Mouse (Mus musculus): Measurements from ENCODE around the gene Tshz2. TPM values are rescaled to one million over a fixed set of nuclear protein-coding genes. Genes with fewer than 3 reads are reported as not detected.

The Tshz2 gene
- polyA plus RNA-seq, 1 experiment, result 5.8 TPM

- Histone ChIP-seq H3K4me1 (ENCODE audit: control insufficient read depth, insufficient read depth, insufficient read length) (no peaks in the 10 kb centered on the region), H3K27me3 (ENCODE audit: control insufficient read depth, insufficient read depth, low read length) (no peaks in the 10 kb centered on the region), H3K36me3 (ENCODE audit: control insufficient read depth, insufficient read depth, low read length) (no peaks in the 10 kb centered on the region), H3K27ac (ENCODE audit: insufficient read depth, low read length) (no peak overlapping the region), H3K4me3 (ENCODE audit: extremely low read depth, insufficient read depth, insufficient read length) (no peak overlapping the region)
- TF ChIP-seq CTCF (IDR thresholded peaks at IDR 0.05; ENCODE audit: extremely low read depth, insufficient read depth, insufficient read length, insufficient replicate concordance) (no peak), POLR2A (IDR thresholded peaks at IDR 0.05; ENCODE audit: low read depth, low read length) (no peak)
- DNase-seq (ENCODE audit: low read depth in 1 of 2, low spot score in 2 of 2), result no peak
- 90% methylated on average over 13 of the region's 13 CpGs for WGBS
These were observed 282.5 kb downstream of the Tshz2 start for GRCm38 (mm10) chr2:169915326-169915725.

GRCm38 (mm10) chr2:169919111-169919695 lies 286.4 kb downstream of the Tshz2 start:
- Histone ChIP-seq H3K36me3 (ENCODE audit: control insufficient read depth, insufficient read depth, low read length) (no peaks in the 10 kb centered on the region), H3K27ac (ENCODE audit: insufficient read depth, low read length) (no peak overlapping the region), H3K4me1 (ENCODE audit: control insufficient read depth, insufficient read depth, insufficient read length) (no peaks in the 10 kb centered on the region), H3K27me3 (ENCODE audit: control insufficient read depth, insufficient read depth, low read length) (no peaks in the 10 kb centered on the region), H3K4me3 (ENCODE audit: extremely low read depth, insufficient read depth, insufficient read length) (no peak overlapping the region)
- DNase-seq (ENCODE audit: low read depth in 1 of 2, low spot score in 2 of 2), result no peak
- TF ChIP-seq POLR2A (IDR thresholded peaks at IDR 0.05; ENCODE audit: low read depth, low read length) (no peak), CTCF (IDR thresholded peaks at IDR 0.05; ENCODE audit: extremely low read depth, insufficient read depth, insufficient read length, insufficient replicate concordance) (no peak)
- 80% methylated on average over 3 of the region's 3 CpGs for WGBS

- Histone ChIP-seq H3K27ac (ENCODE audit: insufficient read depth, low read length) (no peak overlapping the region), H3K4me1 (ENCODE audit: control insufficient read depth, insufficient read depth, insufficient read length) (no peaks in the 10 kb centered on the region), H3K4me3 (ENCODE audit: extremely low read depth, insufficient read depth, insufficient read length) (no peak overlapping the region), H3K36me3 (ENCODE audit: control insufficient read depth, insufficient read depth, low read length) (no peaks in the 10 kb centered on the region), H3K27me3 (ENCODE audit: control insufficient read depth, insufficient read depth, low read length) (no peaks in the 10 kb centered on the region)
- no peak for DNase-seq (ENCODE audit: low read depth in 1 of 2, low spot score in 2 of 2)
- no peak for TF ChIP-seq POLR2A (IDR thresholded peaks at IDR 0.05; ENCODE audit: low read depth, low read length)
- TF ChIP-seq CTCF (IDR thresholded peaks at IDR 0.05; ENCODE audit: extremely low read depth, insufficient read depth, insufficient read length, insufficient replicate concordance), result no peak
- 79% methylated on average over 8 of the region's 8 CpGs for WGBS
These were observed 291.5 kb downstream of the Tshz2 start for GRCm38 (mm10) chr2:169924177-169924810.

- 75% methylated on average over 5 of the region's 5 CpGs for WGBS
- Histone ChIP-seq H3K4me3 (ENCODE audit: extremely low read depth, insufficient read depth, insufficient read length) (no peak overlapping the region), H3K27ac (ENCODE audit: insufficient read depth, low read length) (no peak overlapping the region), H3K27me3 (ENCODE audit: control insufficient read depth, insufficient read depth, low read length) (no peaks in the 10 kb centered on the region), H3K4me1 (ENCODE audit: control insufficient read depth, insufficient read depth, insufficient read length) (no peaks in the 10 kb centered on the region), H3K36me3 (ENCODE audit: control insufficient read depth, insufficient read depth, low read length) (no peaks in the 10 kb centered on the region)
- DNase-seq (ENCODE audit: low read depth in 1 of 2, low spot score in 2 of 2), result no peak
- TF ChIP-seq POLR2A (IDR thresholded peaks at IDR 0.05; ENCODE audit: low read depth, low read length) (no peak), CTCF (IDR thresholded peaks at IDR 0.05; ENCODE audit: extremely low read depth, insufficient read depth, insufficient read length, insufficient replicate concordance) (no peak)
These were observed 292.7 kb downstream of the Tshz2 start for GRCm38 (mm10) chr2:169925466-169925865.

- H3K36me3 ChIP-seq (ENCODE audit: control insufficient read depth, insufficient read depth, low read length), result no peaks in the 10 kb centered on the region
- H3K27me3 ChIP-seq (ENCODE audit: control insufficient read depth, insufficient read depth, low read length), result no peaks in the 10 kb centered on the region
- TF ChIP-seq POLR2A (IDR thresholded peaks at IDR 0.05; ENCODE audit: low read depth, low read length), result no peak
- TF ChIP-seq CTCF (IDR thresholded peaks at IDR 0.05; ENCODE audit: extremely low read depth, insufficient read depth, insufficient read length, insufficient replicate concordance), result no peak
- no peak for DNase-seq (ENCODE audit: low read depth in 1 of 2, low spot score in 2 of 2)
- H3K4me1 ChIP-seq (ENCODE audit: control insufficient read depth, insufficient read depth, insufficient read length), result no peaks in the 10 kb centered on the region
- 88% methylated on average over 11 of the region's 11 CpGs for WGBS
- no peak overlapping the region for H3K4me3 ChIP-seq (ENCODE audit: extremely low read depth, insufficient read depth, insufficient read length)
- H3K27ac ChIP-seq (ENCODE audit: insufficient read depth, low read length), result no peak overlapping the region
These were observed 293.2 kb downstream of the Tshz2 start for GRCm38 (mm10) chr2:169926016-169926415.

GRCm38 (mm10) chr2:169927401-169927800 lies 294.6 kb downstream of the Tshz2 start:
- no peak for TF ChIP-seq POLR2A (IDR thresholded peaks at IDR 0.05; ENCODE audit: low read depth, low read length)
- TF ChIP-seq CTCF (IDR thresholded peaks at IDR 0.05; ENCODE audit: extremely low read depth, insufficient read depth, insufficient read length, insufficient replicate concordance), result no peak
- no peaks in the 10 kb centered on the region for H3K36me3 ChIP-seq (ENCODE audit: control insufficient read depth, insufficient read depth, low read length)
- H3K27me3 ChIP-seq (ENCODE audit: control insufficient read depth, insufficient read depth, low read length), result no peaks in the 10 kb centered on the region
- no peak overlapping the region for H3K4me3 ChIP-seq (ENCODE audit: extremely low read depth, insufficient read depth, insufficient read length)
- H3K4me1 ChIP-seq (ENCODE audit: control insufficient read depth, insufficient read depth, insufficient read length), result no peaks in the 10 kb centered on the region
- H3K27ac ChIP-seq (ENCODE audit: insufficient read depth, low read length), result no peak overlapping the region
- WGBS, result 81% methylated on average over 2 of the region's 2 CpGs
- DNase-seq (ENCODE audit: low read depth in 1 of 2, low spot score in 2 of 2), result no peak

- Histone ChIP-seq H3K27ac (ENCODE audit: insufficient read depth, low read length) (no peak overlapping the region), H3K36me3 (ENCODE audit: control insufficient read depth, insufficient read depth, low read length) (no peaks in the 10 kb centered on the region), H3K27me3 (ENCODE audit: control insufficient read depth, insufficient read depth, low read length) (no peaks in the 10 kb centered on the region), H3K4me3 (ENCODE audit: extremely low read depth, insufficient read depth, insufficient read length) (no peak overlapping the region), H3K4me1 (ENCODE audit: control insufficient read depth, insufficient read depth, insufficient read length) (no peaks in the 10 kb centered on the region)
- DNase-seq (ENCODE audit: low read depth in 1 of 2, low spot score in 2 of 2), result no peak
- WGBS, result 55% methylated on average over 14 of the region's 14 CpGs
- TF ChIP-seq CTCF (IDR thresholded peaks at IDR 0.05; ENCODE audit: extremely low read depth, insufficient read depth, insufficient read length, insufficient replicate concordance) (no peak), POLR2A (IDR thresholded peaks at IDR 0.05; ENCODE audit: low read depth, low read length) (no peak)
These were observed 295.8 kb downstream of the Tshz2 start for GRCm38 (mm10) chr2:169928447-169929120.

Measured in spleen, adult 2 months (tissue).